Mouse (Mus musculus) limb, embryonic 10.5 days (tissue): ENCODE data around the gene Fam149a. TPM values are rescaled to one million over a fixed set of nuclear protein-coding genes. Genes with fewer than 3 reads are reported as not detected.
A peak's percentile ranks its signal among the peaks of the same experiment; 100 is the strongest.

ENCODE experiments used
- DNase-seq: peaks from one replicate; pipeline ENCODE4 v3.0.0-alpha.2; 2017; ENCODE audit warnings: low spot score
- H3K27ac ChIP-seq: fragments of 300-500 bp; sonication (generic); 2 replicates; pipeline ENCODE4 v1.5.1; 2016; ENCODE audit warnings: mild to moderate bottlenecking
- H3K27me3 ChIP-seq: fragments of 300-500 bp; sonication (generic); 2 replicates; pipeline ENCODE4 v1.6.1; 2016; ENCODE audit warnings: low read depth, mild to moderate bottlenecking; ENCODE audit not compliant: poor library complexity, severe bottlenecking
- H3K36me3 ChIP-seq: fragments of 300-500 bp; sonication (generic); 2 replicates; pipeline ENCODE4 v1.6.1; 2016; ENCODE audit warnings: mild to moderate bottlenecking, moderate library complexity
- H3K4me1 ChIP-seq: fragments of 300-500 bp; sonication (generic); 2 replicates; pipeline ENCODE4 v1.6.1; 2016
- H3K4me3 ChIP-seq: fragments of 300-500 bp; sonication (generic); 2 replicates; pipeline ENCODE4 v1.5.1; 2016; ENCODE audit warnings: mild to moderate bottlenecking, moderate library complexity
- H3K9me3 ChIP-seq: fragments of 300-500 bp; sonication (generic); replicated peaks from 2 replicates; pipeline ENCODE4 v1.6.1; 2016; ENCODE audit warnings: mild to moderate bottlenecking
- WGBS: fragments of 180-500 bp; shearing (Covaris S2); methylation state at CpG from one replicate; pipeline ENCODE4 v1.1.7; 2016; 5-methylcytosine and 5-hydroxymethylcytosine counted together
- polyA plus RNA-seq: library from polyadenylated mRNA; unstranded; fragments of >200 nt; fragmentation: Nextera tagmentation; extraction: Ambion mirVana; gene quantifications from 2 replicates; pipeline ENCODE4 v1.2.1, GENCODE M21; 2016

Fam149a gene
- polyA plus RNA-seq = 12.8 and 13.5 TPM in 2 replicates

GRCm38 (mm10) chr8:45381963-45382347 lies at the start of gene Fam149a:
Gene Fam149a, minus strand, starts transcription at chr8:45382291.
- peaks cover 22% of the 10 kb centered on the region for H3K27me3 ChIP-seq
- peaks cover 17% of the 10 kb centered on the region for H3K4me1 ChIP-seq
- H3K4me3 ChIP-seq = peak within 1 kb of the TSS; percentile 58
- 6% methylated on average over 6 of the region's 6 CpGs for whole genome bisulfite sequencing
- H3K36me3 ChIP-seq = no peaks in the 10 kb centered on the region
- H3K9me3 ChIP-seq = no peaks in the 10 kb centered on the region
- peak within 1 kb of the TSS; percentile 6 for H3K27ac ChIP-seq
- DNase-seq = peak; percentile 46

DNA sequence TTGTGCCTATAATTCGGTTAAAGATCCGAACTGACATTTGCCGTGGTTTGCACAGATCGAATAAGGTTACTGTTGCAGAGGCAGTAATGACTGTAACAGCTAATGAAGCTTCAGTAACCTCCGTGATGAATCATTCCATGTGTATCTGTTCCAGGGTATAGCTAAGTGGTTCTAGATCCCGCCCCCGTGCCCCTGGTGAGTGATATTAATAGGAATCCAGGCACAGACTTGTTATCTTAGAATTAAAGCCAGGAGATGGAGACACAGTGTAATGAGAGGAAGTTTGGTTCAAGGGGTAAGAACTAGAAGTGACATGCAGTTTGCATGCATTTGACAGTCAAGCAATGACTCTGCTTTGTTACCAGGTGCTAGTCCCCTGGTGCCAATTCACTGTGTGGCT lies 38.1 kb upstream of the Fam149a start:
- WGBS = 92% methylated on average over 7 of the region's 7 CpGs
- no peak for DNase-seq
- Histone ChIP-seq H3K36me3 (no peaks in the 10 kb centered on the region), H3K4me3 (no peak overlapping the region), H3K27ac (no peak overlapping the region), H3K27me3 (no peaks in the 10 kb centered on the region), H3K4me1 (no peaks in the 10 kb centered on the region), H3K9me3 (no peaks in the 10 kb centered on the region)

GRCm38 (mm10) chr8:45414965-45415364 lies 32.9 kb upstream of the Fam149a start:
- Histone ChIP-seq H3K4me1 (peaks cover 7% of the 10 kb centered on the region; the same call in 1 of the 2 replicates), H3K9me3 (no peaks in the 10 kb centered on the region), H3K27ac (no peak overlapping the region), H3K4me3 (no peak overlapping the region), H3K36me3 (no peaks in the 10 kb centered on the region), H3K27me3 (no peaks in the 10 kb centered on the region)
- no peak for DNase-seq
- whole genome bisulfite sequencing = 88% methylated on average over 7 of the region's 7 CpGs

DNA sequence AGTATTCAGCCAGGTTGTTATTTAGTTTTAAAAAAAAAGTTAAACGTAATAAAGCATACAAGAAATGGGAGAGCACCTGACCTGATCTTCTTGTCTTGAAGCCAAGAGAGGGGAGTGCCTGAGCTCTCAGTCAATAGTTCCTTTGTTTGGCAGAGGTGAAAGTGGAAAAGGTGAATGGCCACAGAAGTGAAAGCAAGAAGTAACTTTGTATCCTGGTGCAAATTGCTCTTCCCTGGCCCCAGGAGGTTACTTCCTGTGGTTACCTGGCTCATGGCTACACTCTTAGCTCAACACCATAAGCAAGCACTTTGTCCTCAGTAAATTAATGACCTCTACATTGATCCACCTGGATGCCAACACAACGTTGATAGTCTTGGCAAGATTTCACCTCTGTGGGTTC lies 28.8 kb upstream of the Fam149a start, which contains the start of gene Tlr3:
TSS of gene Tlr3 (minus strand) at position 199 of the 400 bp plus-strand sequence.
- Histone ChIP-seq H3K27me3 (no peaks in the 10 kb centered on the region), H3K9me3 (no peaks in the 10 kb centered on the region), H3K36me3 (no peaks in the 10 kb centered on the region), H3K4me1 (peaks cover 11% of the 10 kb centered on the region; the same call in 1 of the 2 replicates), H3K4me3 (peak within 1 kb of the TSS; percentile 44), H3K27ac (peak within 1 kb of the TSS; percentile 77)
- no peak for DNase-seq
- 74% methylated on average over 2 of the region's 2 CpGs for WGBS

DNA sequence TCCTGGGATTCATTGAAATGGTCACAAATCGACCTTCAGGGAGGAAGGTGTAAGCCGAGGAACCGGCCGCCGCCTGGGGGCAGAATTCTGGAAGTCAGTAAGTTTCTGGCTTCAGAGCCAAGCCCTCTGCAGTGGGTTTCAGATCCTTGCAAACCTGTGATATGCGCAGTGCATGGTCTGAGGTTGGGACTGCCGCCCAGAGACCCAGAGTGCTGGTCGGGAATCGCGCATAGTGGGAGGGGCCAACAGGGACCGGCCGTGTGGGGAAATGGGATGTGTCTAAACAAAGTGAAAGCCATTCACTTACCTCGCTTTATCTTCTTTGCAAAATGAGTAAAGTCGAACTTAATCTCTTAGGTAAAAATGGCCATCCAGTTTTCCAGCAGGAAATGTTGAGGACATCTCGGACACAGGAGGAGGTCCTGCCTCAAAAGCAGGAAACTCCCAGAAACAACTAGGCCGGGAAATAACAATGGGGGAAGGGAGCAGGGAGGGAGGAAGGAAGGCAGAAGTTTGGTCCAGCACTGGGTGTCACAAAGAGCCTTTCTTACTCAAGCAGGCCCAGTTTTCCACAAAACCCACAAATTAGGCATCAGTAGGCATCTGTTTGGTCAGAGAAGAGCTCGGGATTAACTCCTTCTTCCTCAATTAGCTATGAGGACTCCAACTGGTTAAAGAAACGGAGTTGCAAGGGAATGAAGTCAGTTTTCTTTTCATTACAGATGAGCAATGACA lies 28.2 kb upstream of the Fam149a start:
- 18% methylated on average over 18 of the region's 18 CpGs for WGBS
- H3K27ac ChIP-seq = peak overlapping the region; percentile 77
- peak overlapping the region; percentile 44 for H3K4me3 ChIP-seq
- H3K4me1 ChIP-seq = peaks cover 11% of the 10 kb centered on the region; the same call in 1 of the 2 replicates
- no peaks in the 10 kb centered on the region for H3K9me3 ChIP-seq
- no peaks in the 10 kb centered on the region for H3K36me3 ChIP-seq
- DNase-seq = peak; percentile 70
- H3K27me3 ChIP-seq = no peaks in the 10 kb centered on the region

GRCm38 (mm10) chr8:45409702-45410101 lies 27.6 kb upstream of the Fam149a start:
- Histone ChIP-seq H3K27ac (no peak overlapping the region; the same call in 1 of the 2 replicates), H3K9me3 (no peaks in the 10 kb centered on the region), H3K27me3 (no peaks in the 10 kb centered on the region), H3K4me1 (peaks cover 11% of the 10 kb centered on the region; the same call in 1 of the 2 replicates), H3K4me3 (peak overlapping the region; percentile 44), H3K36me3 (no peaks in the 10 kb centered on the region)
- no peak for DNase-seq
- WGBS = 55% methylated on average over 4 of the region's 4 CpGs

- H3K4me3 ChIP-seq = no peak overlapping the region
- no peak overlapping the region for H3K27ac ChIP-seq
- H3K4me1 ChIP-seq = peaks cover 17% of the 10 kb centered on the region
- no peak for DNase-seq
- peaks cover 22% of the 10 kb centered on the region for H3K27me3 ChIP-seq
- WGBS = 64% methylated on average over 1 of the region's 1 CpGs
- no peaks in the 10 kb centered on the region for H3K36me3 ChIP-seq
- H3K9me3 ChIP-seq = no peaks in the 10 kb centered on the region
These were observed 1.2 kb upstream of the Fam149a start for GRCm38 (mm10) chr8:45383250-45383649.

DNA sequence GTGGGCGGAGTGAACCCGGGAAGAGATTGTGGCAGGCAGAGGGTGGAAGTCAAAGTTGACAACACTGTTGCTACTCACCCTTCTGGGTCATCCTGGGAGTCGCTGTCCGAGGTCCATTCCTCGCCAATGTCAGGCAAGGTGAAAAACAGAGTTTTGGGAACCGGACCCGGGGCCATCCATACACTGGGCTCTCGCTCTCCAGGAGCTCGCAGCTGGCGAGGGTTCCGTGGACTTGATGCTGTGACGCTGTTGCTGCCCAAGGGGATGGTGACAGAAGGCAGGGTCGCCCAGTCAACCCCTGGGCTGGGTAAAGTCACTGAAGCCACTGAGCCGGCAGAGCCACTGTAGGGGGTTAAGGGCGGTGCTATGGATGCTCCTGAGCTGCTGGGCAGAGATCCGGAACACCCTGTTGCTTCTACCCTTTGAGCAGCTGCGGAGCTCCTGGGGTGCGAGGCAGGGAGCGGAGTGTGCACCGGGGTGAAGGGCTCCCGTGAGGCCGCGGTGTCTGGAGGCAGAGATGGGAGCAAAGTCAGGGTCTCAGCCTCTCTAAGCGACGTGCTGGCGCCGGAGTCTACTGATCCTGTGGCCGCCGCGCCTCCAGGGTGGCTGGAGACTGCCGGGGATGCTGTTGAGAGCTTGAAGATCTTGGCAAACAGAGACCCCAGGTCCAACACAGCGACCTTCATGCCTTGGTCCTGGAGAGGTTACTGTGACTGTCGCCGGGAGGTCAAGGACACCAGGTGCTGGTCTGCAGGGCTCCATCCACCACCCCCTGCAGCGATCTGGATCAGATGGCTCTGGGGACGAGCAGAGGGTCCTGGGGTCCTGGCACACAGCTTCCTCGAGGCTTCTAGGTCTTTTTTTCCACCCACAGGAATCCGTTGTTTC lies 772 bp downstream of the Fam149a start:
- WGBS = 2% methylated on average over 38 of the region's 38 CpGs

DNA sequence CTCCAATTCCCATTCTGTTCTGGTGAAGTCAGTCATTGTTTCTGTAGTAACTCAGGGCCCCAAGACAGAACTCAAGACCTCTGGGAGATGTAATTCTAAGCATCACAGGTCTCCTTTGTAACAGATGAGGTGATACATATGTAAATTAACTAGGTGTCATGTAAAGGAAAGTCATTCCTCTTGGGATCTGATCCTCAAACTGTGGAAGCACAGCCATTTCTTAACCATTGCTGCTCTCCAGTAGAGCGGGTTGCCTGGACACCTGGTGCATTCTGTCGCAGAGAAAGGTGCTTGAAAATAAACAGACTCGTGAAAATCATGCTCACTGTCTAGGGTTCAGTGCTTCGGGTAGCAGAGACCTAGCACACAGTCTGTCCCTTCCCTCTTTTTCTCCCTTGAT lies 1.5 kb downstream of the Fam149a start:
- no peak for DNase-seq
- Histone ChIP-seq H3K9me3 (no peaks in the 10 kb centered on the region), H3K4me1 (peaks cover 17% of the 10 kb centered on the region), H3K27me3 (peaks cover 22% of the 10 kb centered on the region), H3K4me3 (peak overlapping the region; percentile 58), H3K36me3 (no peaks in the 10 kb centered on the region), H3K27ac (no peak overlapping the region)
- 15% methylated on average over 4 of the region's 4 CpGs for WGBS

More for the DNA sequence above, 772 bp downstream of the Fam149a start:
- H3K4me3 ChIP-seq = peak overlapping the region; percentile 58
- H3K36me3 ChIP-seq = no peaks in the 10 kb centered on the region
- H3K27ac ChIP-seq = peak overlapping the region; percentile 6
- peaks cover 22% of the 10 kb centered on the region for H3K27me3 ChIP-seq
- H3K9me3 ChIP-seq = no peaks in the 10 kb centered on the region
- H3K4me1 ChIP-seq = peaks cover 17% of the 10 kb centered on the region
- peak; percentile 55 for DNase-seq

DNA sequence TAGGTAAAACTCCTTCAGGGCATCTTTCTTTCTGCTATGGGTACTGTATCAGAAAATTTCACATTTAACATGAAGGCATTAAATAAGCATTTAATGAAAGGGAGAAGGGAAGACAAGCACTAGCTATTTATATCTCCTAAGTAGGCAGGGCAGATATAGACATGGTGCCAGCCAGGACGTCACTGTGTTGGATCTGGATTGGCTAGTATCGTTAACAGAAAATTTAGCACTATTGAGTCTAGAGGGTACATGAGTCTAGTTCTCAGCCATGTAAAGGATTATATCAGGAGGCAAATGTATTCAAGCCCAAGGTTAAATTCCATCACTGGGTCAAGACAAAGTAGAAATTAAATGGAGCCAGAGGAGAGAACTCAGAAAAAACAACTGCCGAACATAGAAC lies 8.0 kb downstream of the Fam149a start:
- H3K9me3 ChIP-seq = no peaks in the 10 kb centered on the region
- H3K27ac ChIP-seq = no peak overlapping the region
- no peaks in the 10 kb centered on the region for H3K27me3 ChIP-seq
- DNase-seq = no peak
- no peaks in the 10 kb centered on the region for H3K36me3 ChIP-seq
- WGBS = 90% methylated on average over 3 of the region's 3 CpGs
- H3K4me3 ChIP-seq = no peak overlapping the region
- H3K4me1 ChIP-seq = no peaks in the 10 kb centered on the region

- H3K36me3 ChIP-seq = no peaks in the 10 kb centered on the region
- WGBS = 85% methylated on average over 1 of the region's 1 CpGs
- H3K4me3 ChIP-seq = no peak overlapping the region
- H3K27me3 ChIP-seq = no peaks in the 10 kb centered on the region
- no peak overlapping the region for H3K27ac ChIP-seq
- H3K9me3 ChIP-seq = no peaks in the 10 kb centered on the region
- no peaks in the 10 kb centered on the region for H3K4me1 ChIP-seq
- DNase-seq = no peak
These were observed 14.9 kb downstream of the Fam149a start for GRCm38 (mm10) chr8:45367154-45367553.

DNA sequence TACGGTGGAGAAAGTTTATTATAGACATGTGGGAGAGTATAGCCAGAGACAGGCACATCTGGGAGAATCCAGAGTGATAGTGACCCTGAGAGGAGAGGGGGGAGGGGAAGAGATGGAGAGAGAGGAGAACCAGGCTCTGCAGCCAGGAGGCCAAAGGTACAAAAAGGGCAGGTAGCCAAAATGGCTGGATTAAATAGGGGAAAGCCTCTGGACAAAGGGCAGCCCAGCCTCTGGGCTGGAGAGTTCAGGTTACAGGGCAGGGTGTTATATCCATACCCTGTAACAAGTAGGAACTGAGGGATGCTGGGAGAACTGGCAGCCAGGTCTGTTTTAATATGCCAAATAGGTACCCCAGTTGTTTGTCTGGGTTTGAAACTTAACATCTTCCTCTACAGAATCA lies 18.9 kb downstream of the Fam149a start:
- no peaks in the 10 kb centered on the region for H3K27me3 ChIP-seq
- H3K9me3 ChIP-seq = no peaks in the 10 kb centered on the region
- no peak overlapping the region for H3K4me3 ChIP-seq
- no peak for DNase-seq
- 85% methylated on average over 1 of the region's 1 CpGs for WGBS
- H3K4me1 ChIP-seq = peaks cover 8% of the 10 kb centered on the region
- H3K36me3 ChIP-seq = no peaks in the 10 kb centered on the region
- no peak overlapping the region for H3K27ac ChIP-seq

DNA sequence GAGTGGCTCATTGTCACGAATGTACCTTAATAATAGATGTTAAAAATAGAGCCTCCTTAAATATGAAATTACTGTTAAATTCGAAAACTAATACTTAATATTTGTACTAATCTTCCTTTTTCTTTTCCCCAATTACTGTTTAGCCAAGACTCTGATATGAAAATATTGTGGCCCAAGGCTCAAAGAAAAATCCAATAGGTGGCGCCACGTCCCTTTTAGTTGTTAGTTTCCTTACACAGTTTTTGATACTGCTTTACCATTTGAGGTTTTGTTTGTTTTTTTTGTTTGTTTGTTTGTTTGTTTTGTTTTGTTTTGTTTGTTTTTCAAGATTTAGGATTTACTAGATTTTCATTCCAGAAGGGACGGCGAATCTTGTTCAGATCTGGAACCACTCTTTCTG lies 19.8 kb downstream of the Fam149a start:
- 73% methylated on average over 6 of the region's 6 CpGs for WGBS

More for the DNA sequence above, 19.8 kb downstream of the Fam149a start:
- H3K36me3 ChIP-seq = no peaks in the 10 kb centered on the region
- no peak for DNase-seq
- no peaks in the 10 kb centered on the region for H3K27me3 ChIP-seq
- no peak overlapping the region for H3K27ac ChIP-seq
- no peaks in the 10 kb centered on the region for H3K9me3 ChIP-seq
- H3K4me3 ChIP-seq = no peak overlapping the region
- H3K4me1 ChIP-seq = peaks cover 15% of the 10 kb centered on the region
